Mouse (Mus musculus) right cerebral cortex, postnatal 10 days (tissue): Measurements from ENCODE around the gene Cst13.
"Not testable (repeated sequence)": the region's sequence is repeated elsewhere in the genome, so short reads cannot be mapped to it uniquely, and the experiment has no call there.

ENCODE experiments used
- DNase-seq, 2 experiments: peaks; one replicate each; pipeline ENCODE4 v3.0.0; 2021; ENCODE audit warnings: low spot score in 2 of 2

Cst13 gene

DNA sequence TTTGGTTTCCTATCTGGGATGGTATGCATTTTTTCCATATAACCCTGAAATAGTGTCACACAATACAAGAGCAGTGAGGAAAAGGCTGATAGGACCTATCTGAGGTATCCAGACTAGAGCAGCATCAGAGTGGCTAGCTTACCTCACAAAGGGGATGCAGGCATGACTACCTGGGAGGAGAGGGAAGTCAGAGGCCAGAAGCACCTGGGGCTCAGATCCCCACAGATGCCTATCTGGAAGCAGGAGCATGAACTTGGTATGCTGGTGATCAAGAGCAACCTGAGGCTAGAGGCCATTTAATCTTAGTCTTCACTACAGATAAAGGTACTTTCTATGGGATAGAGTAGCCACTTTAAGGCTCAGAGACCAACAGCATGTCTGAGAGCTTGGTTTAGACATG is at the start of gene Cst13:
Gene Cst13 (plus strand): TSS at position 173 of the 400 bp plus-strand sequence.
- DNase-seq, result no peak

DNA sequence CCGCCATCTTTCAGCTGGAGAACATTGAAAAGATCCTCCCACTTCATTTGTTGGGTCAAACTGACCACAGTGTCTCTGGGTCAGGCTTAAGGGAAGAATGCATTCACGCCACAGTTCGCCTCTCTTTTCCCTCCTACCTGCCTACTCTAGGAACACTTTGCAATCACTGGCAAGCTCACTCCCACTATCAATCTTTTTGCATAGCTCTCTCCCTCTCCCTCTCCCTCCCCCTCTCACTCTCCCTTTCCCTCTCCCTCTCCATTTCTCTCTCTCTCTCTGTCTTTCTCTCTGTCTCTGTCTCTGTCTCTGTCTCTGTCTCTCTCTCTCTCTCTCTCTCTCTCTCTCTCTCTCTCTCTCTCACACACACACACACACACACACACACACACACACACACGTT is 48.5 kb upstream of the Cst13 start, which contains the start of gene Cst11:
Gene Cst11 (minus strand): TSS at position 101 of the 400 bp plus-strand sequence.
- not testable (repeated sequence) for DNase-seq

DNA sequence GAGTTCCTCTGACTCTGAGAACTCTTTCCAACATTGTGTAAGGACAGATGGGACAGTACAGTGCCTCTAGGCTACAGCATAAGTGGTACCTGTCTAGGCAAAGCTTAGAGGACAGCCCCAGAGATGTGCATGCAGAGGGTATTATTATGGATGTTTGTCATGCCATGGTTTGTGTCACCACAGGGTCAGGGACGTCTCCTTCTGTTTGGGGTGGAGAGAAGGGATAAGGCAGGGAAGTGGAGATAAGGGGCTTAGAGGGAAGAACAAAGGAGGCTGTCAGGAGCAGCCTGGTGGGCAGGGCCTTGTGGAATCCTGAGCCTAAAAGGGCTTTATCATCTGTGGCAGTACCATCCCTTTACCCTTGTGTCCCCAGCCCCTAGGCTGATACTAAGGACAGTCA is 38.2 kb upstream of the Cst13 start, which contains the start of gene 8030411F24Rik:
Gene 8030411F24Rik (plus strand): TSS at position 301 of the 400 bp plus-strand sequence.
- no peak for DNase-seq

DNA sequence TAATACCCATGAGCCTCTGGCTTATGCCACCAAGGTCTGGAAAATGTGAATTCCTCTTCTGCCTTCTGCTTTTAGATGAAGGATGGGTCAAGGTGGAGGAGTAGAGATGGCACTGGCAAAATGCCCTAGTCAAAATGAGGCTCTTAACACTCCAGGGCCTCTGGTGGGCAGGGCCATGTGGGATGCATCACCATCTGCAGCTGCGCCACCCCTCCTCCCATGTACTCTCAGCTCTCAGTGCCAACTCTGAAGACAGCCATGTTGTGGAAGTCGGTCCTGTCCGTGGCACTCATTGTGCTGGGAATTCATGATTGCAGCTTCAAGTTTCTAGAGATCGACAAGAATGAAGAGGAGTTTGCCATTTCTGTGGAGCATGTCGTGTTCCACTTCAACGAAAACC is 30.7 kb upstream of the Cst13 start, which contains the start of gene Cst12:
Gene Cst12 (plus strand): TSS at position 220 of the 400 bp plus-strand sequence.
- DNase-seq, result peak in 1 of 2 experiments; percentile 22

DNA sequence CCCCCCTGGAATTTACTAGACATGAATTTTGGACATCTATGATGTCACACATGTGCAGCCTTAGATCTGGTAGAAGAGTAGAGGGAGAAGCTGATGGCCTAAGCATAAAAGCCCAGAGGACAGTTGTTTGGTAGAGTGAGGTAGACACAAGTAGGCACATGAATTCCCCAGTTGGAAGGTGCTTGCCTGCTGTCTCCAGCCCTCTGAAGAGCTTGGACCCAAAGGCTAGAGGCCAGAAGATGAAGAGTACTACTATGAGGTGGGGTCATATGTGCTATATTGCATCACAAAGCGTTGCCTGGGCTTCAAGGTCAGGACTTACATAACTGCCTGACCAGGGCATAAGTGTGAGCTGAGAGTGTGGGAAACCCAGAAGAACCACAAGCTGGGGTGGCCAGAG is 21.4 kb upstream of the Cst13 start, which contains the start of gene Cst8:
Gene Cst8 (plus strand): TSS at position 301 of the 400 bp plus-strand sequence.
- DNase-seq, result no peak

DNA sequence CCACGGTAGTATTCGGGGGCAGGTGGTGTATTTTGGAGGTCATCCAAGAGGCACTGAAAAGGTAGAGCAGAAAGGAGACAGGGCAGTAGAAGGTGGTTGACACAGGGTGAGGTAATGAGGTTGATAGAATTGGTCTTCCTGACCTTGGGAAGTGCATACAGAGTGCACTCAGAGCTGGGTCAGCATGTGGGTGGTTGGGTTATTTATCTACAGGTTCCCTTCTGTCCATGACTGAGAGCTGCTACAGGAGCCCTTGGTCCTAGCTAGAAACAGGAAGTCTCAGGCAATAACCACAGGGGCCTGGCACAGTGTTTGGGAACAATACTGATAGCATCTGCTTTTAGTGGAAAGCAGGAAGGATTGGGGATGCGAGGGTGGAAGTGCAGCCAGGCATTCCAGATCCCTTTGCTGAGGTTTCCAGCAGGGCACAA is 18.4 kb upstream of the Cst13 start:
- no peak for DNase-seq

DNA sequence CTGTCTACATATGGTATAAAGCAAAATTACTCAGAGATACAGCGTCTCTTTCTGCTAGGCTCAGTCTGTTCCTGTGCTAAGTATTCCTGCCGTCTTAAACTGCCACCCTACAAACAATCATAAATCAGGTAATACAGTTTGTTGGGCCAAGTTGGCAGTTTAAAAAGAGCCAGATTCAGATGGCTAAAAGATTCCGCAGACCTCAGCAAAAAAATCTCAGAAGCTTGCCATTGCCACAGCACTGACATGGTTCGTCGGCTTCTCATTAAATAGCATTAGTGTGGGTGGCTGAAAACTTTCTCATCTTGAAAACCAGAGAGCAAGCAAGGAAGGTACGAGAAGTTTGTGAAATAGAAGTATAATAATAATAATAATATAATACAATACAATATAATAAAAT is 13.2 kb upstream of the Cst13 start:
- no peak for DNase-seq

DNA sequence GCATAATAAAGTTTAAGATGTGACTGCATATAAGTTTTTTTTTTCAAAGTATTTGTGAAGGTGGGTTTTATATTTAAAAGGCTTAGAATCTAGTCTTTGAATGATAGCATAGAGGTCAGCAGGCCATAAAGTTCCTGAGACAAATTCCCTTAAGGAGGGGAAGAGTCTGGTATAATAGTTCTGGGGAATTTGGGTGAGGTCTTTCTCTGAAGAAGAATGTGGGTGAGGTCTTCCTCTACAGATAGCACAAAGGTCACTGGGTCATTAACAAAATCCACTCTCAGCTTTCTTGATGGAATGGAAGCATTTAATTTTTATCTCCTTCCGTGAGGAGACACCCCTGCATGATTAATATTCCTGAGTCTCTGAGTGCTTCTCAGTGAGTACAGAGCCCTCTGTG is 6.1 kb downstream of the Cst13 start:
- DNase-seq, result no peak

DNA sequence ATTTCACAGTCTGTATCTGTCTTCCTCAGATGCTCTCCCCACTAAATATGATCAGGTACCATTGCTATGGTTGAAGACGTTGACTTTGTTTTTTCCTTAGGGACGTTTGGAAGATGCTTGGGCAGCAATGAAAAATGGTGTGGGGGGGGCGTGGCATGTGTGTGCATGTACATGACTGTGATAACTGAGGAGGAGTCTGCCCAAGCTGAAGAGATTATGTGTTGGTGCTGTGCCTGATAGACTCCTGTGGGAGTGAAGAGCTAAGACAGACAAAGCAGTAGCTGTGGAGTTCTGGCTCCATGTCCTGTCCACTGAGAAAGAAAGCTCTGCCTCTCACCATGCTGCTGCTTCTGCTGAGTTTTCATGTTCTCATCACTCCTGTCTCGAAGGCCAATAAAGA is 15.0 kb downstream of the Cst13 start, which contains the start of gene Cst9:
Gene Cst9 (plus strand): TSS at position 236 of the 400 bp plus-strand sequence.
- DNase-seq, result no peak

DNA sequence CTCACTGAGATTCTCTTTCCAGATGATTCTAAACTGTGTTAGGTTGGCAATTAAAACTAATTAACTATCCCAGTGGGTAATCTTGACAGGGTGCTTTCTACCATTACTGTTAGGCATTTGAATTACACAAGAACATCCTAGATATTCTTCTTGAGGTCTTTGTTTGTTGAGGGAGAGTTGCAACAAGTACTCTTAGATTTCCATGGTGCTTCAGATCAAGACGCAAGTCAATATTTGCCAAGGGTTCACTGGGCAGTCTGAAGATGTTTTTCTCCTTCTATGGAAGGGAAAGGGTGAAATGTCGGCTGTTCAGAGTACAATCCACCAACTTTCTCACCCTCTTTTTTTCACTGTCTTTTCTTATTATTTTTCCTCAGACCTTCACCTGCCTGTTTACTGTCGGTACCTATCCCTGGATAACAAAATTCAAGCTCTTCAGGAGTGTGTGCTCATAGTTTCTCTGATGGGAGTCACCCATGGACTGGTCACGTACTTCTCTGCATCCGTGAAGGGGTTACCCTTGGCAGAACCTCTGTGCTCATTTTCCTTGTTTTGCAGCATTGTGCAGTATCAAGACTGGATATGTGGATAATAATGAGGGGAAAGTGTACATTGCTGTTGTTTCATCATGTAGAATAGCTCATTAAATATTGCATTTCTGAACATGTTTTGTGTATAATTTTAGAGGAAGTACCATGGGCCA is 18.3 kb downstream of the Cst13 start:
- no peak for DNase-seq

DNA sequence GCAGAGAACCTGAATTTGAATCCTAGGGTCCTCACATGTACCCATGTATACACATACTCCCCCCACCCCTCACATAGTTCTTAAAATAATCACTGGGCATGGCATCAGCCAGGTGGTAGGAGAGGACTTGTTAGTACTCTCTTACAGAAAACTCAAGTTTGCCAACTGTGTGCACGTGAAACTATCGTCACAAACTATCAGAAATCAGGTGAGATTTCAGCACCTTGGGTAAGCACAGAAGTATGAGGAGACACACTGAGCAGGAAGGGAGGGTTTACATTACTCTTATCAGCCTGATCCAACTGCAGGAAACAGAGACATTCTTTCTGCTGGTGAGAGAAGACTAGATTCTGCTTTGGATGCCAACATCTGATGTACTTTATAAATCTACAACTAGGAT is 19.3 kb downstream of the Cst13 start:
- DNase-seq, result no peak

DNA sequence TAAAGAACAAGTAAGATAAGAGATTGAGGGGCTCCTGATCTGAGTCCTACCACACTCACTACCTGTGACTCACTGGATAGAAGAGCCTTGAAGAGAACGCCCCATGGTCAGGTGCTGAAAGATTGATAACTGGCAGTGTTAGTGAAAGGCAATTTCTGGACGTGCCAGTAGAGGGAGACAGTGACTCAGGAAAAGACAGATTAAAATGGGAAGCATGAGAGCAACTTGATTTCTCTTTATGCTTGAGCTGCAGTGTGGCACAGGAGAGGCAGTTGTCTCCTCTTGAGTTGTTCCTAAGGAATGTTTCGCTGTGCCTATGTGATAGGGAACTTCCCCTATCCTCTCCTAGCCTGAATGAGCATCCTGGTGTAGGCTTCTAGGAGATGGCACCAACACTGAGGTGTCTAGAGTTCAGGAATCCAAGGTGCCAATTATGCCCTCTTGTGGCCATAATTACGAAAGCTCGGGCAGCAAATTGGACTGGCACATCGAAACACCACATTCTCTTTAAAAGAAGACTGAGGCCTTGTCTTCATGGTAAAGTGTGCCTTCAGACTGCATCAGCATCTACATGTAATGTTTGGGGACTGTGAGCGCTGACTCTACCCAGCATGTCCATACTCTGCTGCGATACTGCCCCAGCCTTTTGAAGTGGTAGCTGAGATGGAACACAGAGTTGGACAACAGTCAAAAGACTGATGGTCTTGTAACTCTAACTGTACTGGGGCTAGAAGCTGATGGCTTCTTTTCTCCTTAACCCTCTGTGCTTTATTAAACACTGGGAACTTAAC is 31.4 kb downstream of the Cst13 start:
- peak; percentile 83 to 87 for DNase-seq

DNA sequence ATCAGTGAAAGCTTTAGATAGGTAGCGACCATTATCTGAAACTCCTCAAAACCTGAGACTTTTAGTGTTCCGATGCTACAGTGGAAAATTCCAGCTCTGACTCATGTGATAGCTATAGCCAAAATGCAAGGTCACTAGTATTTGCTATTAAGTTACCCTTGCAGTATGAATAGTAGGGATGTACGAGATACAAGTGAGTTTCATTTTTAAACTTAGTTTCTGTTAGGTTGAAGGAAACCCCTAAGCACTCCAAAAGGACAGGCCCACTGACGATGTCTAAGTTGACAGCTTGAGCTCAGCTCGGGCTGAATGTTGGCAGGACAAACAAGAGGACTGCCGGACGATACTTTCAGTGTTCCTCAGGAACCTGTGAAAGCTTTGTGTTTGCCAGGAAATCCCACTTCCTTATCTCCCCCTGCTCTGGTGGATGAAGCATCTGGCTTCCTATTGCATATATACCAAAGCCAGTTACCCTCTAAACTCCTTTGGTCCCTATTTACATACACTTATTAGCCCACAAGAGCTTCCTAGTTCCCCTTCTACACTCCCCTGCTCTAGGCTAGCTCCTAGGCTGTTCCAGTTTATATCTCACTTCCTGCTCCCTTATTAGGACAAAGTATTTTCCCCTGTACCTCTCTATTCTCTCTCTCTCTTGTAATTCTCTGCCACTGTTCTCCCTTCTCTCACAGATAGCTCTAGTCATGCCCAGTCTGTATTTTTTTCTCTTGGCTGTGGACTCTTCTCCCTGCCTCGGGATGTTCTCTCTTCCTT is 36.9 kb downstream of the Cst13 start:
- no peak for DNase-seq

DNA sequence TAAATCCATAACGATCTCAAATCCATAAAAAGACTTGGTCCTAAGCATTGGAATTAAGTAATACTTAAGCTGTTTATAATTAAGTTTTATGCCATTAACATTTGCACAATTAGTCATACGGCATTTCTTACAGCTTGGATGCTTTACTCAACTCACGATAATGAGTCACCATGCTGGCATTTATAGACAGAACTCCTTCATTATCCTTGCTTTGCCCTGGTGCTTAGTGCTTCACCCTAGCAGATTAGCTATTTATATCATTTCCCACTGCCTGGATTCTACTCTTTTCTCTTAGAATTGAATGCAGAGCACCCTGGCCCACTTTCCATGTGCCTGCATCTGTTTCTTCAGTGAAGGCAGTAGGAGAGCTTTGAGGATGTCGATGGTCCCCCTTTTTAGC is 37.6 kb downstream of the Cst13 start:
- DNase-seq, result no peak

DNA sequence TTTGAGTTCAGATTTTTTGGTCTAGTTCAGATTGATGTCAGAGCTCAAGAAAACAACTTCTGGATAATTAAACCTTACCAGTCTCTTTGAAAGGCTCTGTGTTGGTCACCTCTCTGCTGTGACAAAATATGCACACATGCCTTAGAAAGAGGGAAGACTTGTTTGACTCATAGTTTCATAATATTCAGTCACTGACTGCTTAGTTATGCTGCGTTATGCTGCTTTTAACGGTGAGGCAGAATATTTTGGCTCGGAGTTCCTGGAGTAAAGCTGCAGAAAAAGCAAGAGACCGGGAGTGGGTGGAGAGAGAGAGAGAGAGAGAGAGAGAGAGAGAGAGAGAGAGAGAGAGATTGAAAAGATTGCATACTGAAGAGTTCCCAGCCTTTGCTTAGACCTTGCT is 41.1 kb downstream of the Cst13 start:
- DNase-seq, result no peak

DNA sequence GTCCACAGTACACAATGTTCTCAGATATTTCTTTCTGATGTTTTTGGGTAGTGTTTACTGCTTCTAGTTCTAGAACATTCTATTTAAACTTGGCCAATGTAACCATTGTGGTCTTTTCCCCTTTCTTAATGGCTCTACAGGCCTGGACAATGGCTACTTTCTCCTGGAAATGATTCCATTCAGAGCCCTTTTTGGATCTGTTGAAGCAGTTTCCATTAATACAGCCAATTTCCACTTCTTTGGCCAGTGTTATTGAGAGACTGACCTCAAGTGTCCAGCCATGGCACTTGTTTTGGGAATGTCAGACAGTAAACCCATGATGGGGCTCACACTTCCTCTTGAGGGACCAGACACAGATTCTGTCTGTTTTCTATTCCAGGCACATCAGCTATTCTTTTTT is 41.8 kb downstream of the Cst13 start:
- DNase-seq, result no peak

DNA sequence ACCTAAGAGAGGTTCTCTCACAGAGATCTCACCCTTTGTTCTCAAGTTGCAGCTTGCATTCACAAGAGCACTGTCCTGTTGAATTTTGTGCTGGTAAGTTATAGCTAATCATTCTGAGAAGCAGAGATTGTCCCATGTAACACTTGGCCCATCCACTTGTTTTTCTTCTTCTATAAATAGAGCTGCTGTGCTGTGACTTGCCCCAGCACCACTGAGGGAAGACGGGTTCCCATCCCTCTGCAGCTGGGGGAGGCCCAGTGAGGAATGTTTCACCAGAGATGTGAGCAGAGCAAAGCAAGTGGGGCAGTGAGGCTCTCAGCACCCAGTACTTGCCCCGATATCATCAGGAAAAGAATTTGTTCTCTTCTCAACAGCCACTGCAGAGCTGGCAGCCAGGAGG is 45.1 kb downstream of the Cst13 start, which contains the start of gene 9230104L09Rik:
Gene 9230104L09Rik (minus strand): TSS at position 73 of the 400 bp plus-strand sequence.
- no peak for DNase-seq

DNA sequence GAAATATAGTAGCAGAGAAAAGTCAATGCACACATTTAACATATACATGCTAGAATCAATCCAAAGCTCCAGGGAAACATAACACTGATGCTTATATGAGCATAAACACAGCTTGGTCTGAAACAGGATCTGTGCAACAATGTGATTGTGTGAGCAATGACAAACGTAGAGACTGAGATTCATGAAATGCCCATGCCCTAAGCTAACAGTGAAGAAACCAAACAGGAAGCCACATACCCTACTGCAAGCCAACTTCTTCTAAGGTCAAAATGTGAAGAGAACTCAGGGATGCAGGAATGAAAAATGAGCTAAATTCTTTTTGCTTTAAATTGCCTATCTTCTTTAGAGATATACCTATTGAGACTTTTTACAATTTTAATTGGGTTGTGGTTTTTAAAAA is 49.1 kb downstream of the Cst13 start:
- DNase-seq, result no peak

DNA sequence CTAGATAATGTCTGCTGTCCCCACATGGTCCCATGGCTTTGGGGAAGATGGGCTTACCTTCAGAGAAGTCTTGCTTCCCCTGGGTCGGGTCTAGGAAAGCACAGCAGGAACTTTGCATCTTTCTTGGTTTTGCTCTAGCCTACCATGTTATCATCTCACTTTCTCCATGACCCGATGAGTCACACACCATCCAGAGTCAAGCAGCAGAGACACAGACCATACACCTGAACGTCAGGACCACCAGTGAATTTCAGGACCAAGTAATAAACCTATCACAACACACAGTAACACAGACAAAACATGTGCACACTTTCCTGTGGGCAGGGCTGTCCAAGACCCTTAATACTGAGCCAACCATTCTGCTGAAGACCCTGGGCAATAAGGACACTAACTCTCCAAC is 50.6 kb downstream of the Cst13 start:
- no peak for DNase-seq

DNA sequence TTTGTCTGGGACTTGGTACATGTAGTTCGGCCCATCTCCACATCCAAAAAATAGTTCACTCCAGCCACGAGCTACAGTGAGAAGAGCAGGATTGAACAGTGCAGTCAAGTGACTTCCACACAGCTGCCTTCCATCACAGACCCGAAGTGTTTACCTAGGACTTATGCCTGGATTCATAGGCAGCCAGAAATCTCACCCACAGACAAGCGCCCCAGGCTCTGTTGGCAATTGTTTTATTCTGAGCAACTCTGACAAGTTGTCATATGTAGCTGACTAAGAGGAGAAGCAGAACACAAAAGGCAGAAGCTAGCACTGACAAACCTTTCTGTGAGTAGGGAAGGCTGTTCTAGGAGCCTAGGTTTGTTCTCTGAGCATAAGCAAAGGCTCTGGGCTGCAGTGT is 53.0 kb downstream of the Cst13 start:
- no peak for DNase-seq

DNA sequence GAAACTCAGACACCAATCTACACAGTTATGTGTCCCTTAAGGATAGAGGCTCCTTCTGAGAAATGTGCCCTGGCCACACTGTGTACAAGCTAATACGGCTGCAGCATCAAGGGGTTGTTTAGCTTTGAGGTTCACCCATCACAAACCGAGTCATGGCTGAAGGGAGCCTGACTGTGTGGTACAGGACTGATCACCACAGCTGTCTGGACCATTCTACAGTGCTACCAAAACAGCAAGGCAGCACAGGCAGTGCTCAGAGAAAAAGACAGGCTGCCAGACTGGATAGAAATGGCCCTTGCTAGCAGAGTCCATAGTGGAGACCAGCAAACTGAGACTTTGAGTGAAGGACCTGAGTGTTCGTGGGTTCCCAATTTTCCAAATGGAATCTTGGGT is 54.3 kb downstream of the Cst13 start:
- no peak for DNase-seq
